Mouse (Mus musculus): ENCODE data around the gene Bend4. TPM values are rescaled to one million over a fixed set of nuclear protein-coding genes. Genes with fewer than 3 reads are reported as not detected.

Bend4 gene
- polyA plus RNA-seq (2016; fragmentation: Nextera tagmentation; extraction: Ambion mirVana), result 7.8 and 8.7 TPM in 2 replicates

DNA sequence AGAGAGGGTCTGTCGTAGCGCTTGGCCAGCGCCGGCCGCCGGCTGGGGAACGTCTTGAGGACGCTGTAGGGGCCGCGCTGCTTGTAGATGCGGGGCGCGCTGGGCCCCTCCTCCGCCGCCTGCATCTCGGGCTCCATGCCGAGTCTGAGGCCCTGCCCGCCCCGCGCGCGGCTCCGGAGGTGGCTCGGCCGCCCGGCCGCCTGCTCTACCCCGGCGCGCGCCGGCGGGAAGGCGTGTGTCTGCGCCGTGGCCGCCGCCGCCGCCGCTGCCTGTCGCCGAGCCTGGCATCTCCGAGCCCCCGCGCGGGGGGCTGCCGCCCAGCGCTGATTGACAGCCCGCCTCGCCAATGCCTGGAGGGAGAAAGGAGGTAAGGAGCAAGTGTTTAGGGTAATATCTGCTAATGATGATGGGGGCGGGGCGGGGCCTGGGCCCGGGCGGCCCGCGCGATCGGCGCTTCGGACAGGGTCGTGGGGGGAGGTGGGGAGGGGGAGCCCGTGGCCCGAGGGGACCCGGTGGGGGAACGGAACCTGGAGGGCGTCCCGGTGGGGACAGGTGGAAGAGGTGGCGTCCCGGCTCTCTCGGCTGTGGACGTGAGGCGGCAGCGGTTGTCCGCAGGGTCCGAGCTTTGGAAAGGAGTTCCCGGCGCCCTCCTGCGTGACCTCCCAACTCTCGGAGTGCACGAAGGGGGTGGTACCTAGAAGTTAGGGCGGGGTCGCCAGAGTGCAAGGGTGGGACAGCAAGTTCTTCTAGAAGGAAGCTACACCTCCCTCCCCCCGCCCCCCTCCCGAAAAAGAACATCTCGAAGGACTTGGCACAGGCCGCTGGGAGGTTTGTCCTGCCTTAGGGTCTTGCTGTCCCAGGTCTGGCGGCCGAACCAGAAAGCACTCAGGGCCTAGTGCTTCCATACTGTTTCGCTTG lies at the start of gene Bend4:
TSS of gene Bend4 (minus strand) at position 868 of the 918 bp plus-strand sequence.
- Histone ChIP-seq H3K4me2 (peak within 1 kb of the TSS; percentile 86), H3K4me1 (peaks cover 28% of the 10 kb centered on the region), H3K9ac (peak within 1 kb of the TSS; percentile 74), H3K27me3 (peaks cover 23% of the 10 kb centered on the region), H3K36me3 (replicated peaks) (no peaks in the 10 kb centered on the region), H3K9me3 (no peaks in the 10 kb centered on the region), H3K27ac (peak within 1 kb of the TSS; percentile 74), H3K4me3 (replicated peaks) (peak within 1 kb of the TSS; percentile 74)
- 1% methylated on average over 69 of the region's 90 CpGs for WGBS
- ATAC-seq (ENCODE audit: low FRiP score), result peak; percentile 83

DNA sequence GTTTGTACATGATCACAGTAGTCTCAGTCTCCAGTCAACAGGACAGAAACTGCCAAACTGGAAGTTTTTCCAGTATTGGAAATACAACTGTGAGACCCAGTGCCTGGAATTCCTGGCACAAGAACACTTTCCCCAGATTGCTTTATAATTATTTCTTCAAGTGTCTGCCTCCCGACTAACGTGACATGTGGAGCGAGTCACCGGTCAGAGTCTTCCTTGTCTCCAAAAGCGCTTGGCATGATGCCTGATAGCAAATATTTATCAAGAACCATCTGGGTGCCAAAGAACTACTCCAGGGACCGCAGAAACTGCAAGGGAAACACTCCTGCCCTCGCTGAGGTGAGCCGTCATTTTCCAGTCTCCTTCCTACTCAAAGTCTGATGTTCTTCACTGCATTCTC lies 45.6 kb upstream of the Bend4 start:
- ATAC-seq (ENCODE audit: low FRiP score), result no peak
- H3K9me3 ChIP-seq, result no peaks in the 10 kb centered on the region
- WGBS, result 77% methylated on average over 8 of the region's 8 CpGs
- no peaks in the 10 kb centered on the region for H3K36me3 ChIP-seq (replicated peaks)
- H3K9ac ChIP-seq, result no peak overlapping the region
- H3K4me2 ChIP-seq, result no peak overlapping the region
- H3K4me3 ChIP-seq (replicated peaks), result no peak overlapping the region
- H3K4me1 ChIP-seq, result no peaks in the 10 kb centered on the region
- H3K27ac ChIP-seq, result no peak overlapping the region
- H3K27me3 ChIP-seq, result no peaks in the 10 kb centered on the region

DNA sequence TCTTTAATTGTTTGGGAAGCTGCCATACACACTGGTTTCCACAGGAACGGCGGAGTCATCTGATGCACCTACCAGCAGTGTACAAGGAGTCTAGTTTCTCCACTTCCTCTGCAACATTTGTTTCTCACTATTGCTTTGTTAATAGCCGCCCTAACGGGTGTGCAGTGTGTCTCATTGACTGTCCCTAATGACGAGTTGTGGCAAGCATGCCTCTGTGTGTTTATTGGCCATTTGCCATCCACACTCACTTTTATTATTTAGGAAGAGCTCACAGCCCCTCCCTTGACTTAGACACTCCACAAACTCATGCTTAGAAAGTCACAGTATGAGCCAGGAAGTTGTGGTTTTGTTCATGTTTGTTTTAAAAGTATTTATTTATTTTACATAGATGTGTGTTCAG lies 45.0 kb upstream of the Bend4 start:
- Histone ChIP-seq H3K4me3 (replicated peaks) (no peak overlapping the region), H3K36me3 (replicated peaks) (no peaks in the 10 kb centered on the region), H3K9ac (no peak overlapping the region), H3K4me1 (no peaks in the 10 kb centered on the region), H3K27me3 (no peaks in the 10 kb centered on the region), H3K27ac (no peak overlapping the region), H3K4me2 (no peak overlapping the region), H3K9me3 (no peaks in the 10 kb centered on the region)
- ATAC-seq (ENCODE audit: low FRiP score), result no peak
- 63% methylated on average over 5 of the region's 5 CpGs for WGBS

DNA sequence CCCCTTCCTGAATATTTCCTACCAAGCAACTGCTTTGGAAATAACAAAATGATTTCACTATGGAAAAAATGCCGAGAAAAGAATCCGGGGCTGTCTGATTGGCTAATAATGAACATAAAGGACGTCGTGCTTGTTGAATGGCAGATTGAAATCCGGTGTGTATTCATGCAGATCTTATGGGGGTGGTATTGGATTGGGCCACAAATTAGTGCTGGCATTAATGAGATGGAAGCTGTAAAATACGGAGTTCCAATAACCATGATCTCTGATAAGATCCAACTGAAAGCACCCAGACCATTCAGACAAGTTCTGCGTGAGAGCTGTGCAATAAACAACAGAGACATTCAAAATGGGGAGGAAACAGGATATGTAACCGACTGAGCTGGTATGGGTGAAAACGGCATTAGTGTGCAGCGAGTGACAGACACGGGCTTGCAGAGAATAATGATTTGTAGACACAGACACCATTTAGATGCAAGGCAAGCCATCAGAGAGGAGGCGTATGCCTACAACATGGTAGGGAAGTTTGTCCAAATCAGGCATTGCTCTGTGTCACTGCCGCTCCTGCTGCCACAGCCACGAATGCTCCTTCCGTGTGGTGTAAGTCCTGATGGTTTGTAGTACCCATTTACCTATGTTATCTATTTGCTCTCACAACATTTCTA lies 38.9 kb upstream of the Bend4 start:
- Histone ChIP-seq H3K27me3 (no peaks in the 10 kb centered on the region), H3K9me3 (no peaks in the 10 kb centered on the region), H3K9ac (no peak overlapping the region), H3K4me3 (replicated peaks) (no peak overlapping the region), H3K27ac (no peak overlapping the region), H3K4me2 (peak overlapping the region; percentile 4; the same call in 1 of the 2 replicates), H3K4me1 (no peaks in the 10 kb centered on the region; the same call in 1 of the 2 replicates), H3K36me3 (replicated peaks) (no peaks in the 10 kb centered on the region)
- peak; percentile 27; the same call in 1 of the 2 replicates for ATAC-seq (ENCODE audit: low FRiP score)
- WGBS, result 60% methylated on average over 15 of the region's 15 CpGs

DNA sequence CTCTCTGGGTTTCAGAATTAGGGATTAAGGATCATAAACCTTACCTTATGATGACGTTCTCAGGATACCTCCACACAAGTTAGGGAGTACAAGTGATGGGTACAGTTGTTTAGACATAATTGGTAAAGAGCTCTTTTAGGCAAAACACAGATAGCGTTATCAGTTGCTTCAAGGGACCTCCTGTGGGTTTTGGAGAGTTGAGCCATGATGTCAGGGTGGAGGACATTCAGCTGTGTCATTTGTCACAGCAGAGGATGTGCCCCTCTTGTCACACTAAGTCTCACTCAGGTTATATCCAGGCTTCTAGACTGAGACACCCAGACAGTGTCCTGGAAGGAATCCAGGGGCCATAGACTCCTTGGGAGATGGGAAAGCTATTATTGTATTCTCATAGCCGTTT lies 36.8 kb upstream of the Bend4 start:
- Histone ChIP-seq H3K9ac (no peak overlapping the region), H3K4me2 (no peak overlapping the region), H3K4me3 (replicated peaks) (no peak overlapping the region), H3K9me3 (no peaks in the 10 kb centered on the region), H3K27me3 (no peaks in the 10 kb centered on the region), H3K36me3 (replicated peaks) (no peaks in the 10 kb centered on the region), H3K4me1 (no peaks in the 10 kb centered on the region; the same call in 1 of the 2 replicates), H3K27ac (no peak overlapping the region)
- no peak for ATAC-seq (ENCODE audit: low FRiP score)
- 88% methylated on average over 3 of the region's 3 CpGs for WGBS

DNA sequence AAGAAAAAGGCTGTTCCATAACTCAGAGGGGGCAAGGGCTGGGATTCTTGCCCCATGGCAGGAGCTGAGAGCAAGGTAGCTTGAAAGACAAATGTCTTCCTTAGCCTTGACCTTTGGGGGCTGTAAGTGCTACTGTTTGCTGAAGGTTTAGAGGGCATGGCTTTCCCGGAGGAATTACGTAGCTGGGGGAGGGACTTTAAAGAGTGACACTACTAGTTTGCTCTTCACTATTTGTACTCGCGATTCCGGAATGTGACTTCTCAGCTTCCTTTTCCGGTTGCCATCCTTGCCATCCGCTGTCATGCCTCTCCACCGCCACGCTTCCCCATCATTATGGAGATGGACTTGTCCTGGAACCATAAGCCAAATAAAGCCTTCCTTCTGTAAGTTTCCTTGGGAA lies 35.5 kb upstream of the Bend4 start:
- no peak overlapping the region for H3K4me3 ChIP-seq (replicated peaks)

DNA sequence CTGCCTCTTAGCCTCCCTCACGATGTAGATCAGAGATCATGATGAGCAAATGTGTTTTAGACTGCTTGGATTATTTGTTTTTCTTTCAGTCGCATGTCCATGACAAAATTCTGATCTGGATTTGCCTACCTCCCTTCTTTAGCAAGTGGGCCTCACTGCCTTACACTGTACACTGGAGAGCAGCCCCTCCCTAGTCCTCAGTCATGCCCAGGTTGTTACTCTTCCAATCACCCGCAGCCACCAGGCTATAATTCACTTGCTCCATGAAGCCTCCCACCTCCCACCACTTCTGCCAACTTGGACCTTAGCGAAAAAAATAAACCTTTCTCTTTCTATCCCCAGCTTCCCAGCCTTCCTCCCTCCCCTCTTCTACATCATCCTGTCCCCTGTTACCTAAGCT lies 34.2 kb upstream of the Bend4 start:
- H3K4me2 ChIP-seq, result no peak overlapping the region
- H3K4me1 ChIP-seq, result no peaks in the 10 kb centered on the region; the same call in 1 of the 2 replicates
- H3K27me3 ChIP-seq, result no peaks in the 10 kb centered on the region
- H3K9me3 ChIP-seq, result no peaks in the 10 kb centered on the region
- no peaks in the 10 kb centered on the region for H3K36me3 ChIP-seq (replicated peaks)
- no peak overlapping the region for H3K9ac ChIP-seq
- H3K4me3 ChIP-seq (replicated peaks), result no peak overlapping the region
- 75% methylated on average over 4 of the region's 4 CpGs for WGBS
- ATAC-seq (ENCODE audit: low FRiP score), result no peak
- H3K27ac ChIP-seq, result no peak overlapping the region

More for the DNA sequence above, 35.5 kb upstream of the Bend4 start:
- H3K4me1 ChIP-seq, result no peaks in the 10 kb centered on the region; the same call in 1 of the 2 replicates
- ATAC-seq (ENCODE audit: low FRiP score), result no peak
- no peaks in the 10 kb centered on the region for H3K9me3 ChIP-seq
- H3K27ac ChIP-seq, result no peak overlapping the region
- H3K9ac ChIP-seq, result no peak overlapping the region
- WGBS, result 94% methylated on average over 9 of the region's 9 CpGs
- H3K4me2 ChIP-seq, result no peak overlapping the region
- no peaks in the 10 kb centered on the region for H3K27me3 ChIP-seq
- H3K36me3 ChIP-seq (replicated peaks), result no peaks in the 10 kb centered on the region

DNA sequence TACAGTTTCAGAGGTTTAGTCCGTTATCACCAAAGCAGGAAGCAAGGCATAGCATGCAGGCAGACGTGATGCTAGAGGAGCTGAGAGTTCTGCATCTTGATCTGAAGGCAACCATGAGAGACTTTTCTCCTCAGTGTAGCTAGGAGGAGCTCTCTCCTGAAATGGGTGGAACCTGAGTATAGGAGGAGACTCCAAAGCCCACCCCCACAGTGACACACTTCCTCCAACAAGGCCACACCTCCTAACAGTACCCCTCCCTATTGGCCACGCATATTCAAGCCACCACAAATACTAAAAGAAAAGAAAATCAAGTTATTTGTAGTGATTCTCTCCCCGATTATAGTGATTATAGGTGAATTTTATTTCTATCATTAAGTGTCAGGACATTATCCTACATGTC lies 28.7 kb upstream of the Bend4 start:
- no peaks in the 10 kb centered on the region for H3K36me3 ChIP-seq (replicated peaks)
- ATAC-seq (ENCODE audit: low FRiP score), result no peak
- H3K9me3 ChIP-seq, result no peaks in the 10 kb centered on the region
- no peak overlapping the region for H3K9ac ChIP-seq
- no peak overlapping the region for H3K4me3 ChIP-seq (replicated peaks)
- H3K27me3 ChIP-seq, result no peaks in the 10 kb centered on the region
- H3K4me1 ChIP-seq, result no peaks in the 10 kb centered on the region
- WGBS, result 81% methylated on average over 4 of the region's 4 CpGs
- H3K27ac ChIP-seq, result no peak overlapping the region
- H3K4me2 ChIP-seq, result no peak overlapping the region

DNA sequence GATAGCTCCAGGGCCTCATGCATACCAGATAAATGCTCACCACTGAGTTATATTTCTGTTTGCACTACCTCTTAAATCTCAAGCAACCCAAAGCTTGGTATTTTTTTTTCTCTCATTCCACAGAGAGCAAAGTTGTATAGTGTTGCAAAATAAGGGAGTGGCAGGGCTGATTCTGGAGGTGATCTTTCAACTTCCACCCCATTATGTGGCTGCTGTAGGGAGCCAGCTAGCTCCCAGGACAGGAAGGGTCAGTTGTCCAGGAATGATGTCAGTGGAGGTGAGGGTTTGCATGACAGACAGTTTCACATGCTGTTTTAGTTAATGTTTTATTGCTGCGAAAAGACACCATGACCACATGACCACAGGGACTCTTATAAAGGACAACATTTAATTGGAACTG lies 26.2 kb upstream of the Bend4 start:
- no peak overlapping the region for H3K27ac ChIP-seq
- no peak overlapping the region for H3K9ac ChIP-seq
- H3K4me1 ChIP-seq, result no peaks in the 10 kb centered on the region
- no peak overlapping the region for H3K4me2 ChIP-seq
- no peaks in the 10 kb centered on the region for H3K27me3 ChIP-seq
- H3K4me3 ChIP-seq (replicated peaks), result no peak overlapping the region
- H3K9me3 ChIP-seq, result no peaks in the 10 kb centered on the region
- ATAC-seq (ENCODE audit: low FRiP score), result no peak
- 92% methylated on average over 1 of the region's 1 CpGs for WGBS
- H3K36me3 ChIP-seq (replicated peaks), result no peaks in the 10 kb centered on the region

DNA sequence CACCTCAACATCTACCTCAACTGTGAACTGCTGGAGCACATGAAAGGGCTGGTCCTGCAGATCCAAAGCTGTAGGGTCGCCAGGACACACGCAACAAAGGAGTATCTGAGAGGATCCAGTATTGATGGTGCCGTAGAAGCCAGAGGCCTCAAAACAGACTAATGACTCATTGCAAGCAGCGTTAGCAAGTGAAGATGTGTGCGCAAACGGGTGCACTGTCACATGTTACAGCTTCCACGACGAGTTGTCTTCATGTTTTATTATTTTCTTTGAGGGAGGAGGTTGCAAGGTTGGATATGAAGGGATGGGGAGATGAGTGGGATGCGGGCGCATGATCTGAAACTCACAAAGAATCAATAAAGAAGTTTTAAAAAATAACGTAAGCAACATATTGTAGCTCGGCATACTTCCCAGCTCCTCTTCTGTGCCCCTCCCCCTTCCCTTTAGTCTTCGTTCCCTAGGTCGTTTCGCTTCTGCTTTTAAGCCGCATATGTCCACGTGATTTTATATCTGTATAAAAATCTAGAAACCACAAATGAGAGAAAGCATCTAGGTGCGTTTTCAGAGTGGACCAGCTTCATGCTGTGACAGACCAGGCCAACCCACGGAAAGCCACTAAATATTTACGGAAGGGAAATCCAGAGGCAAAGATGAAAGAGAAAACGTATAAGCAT lies 22.0 kb upstream of the Bend4 start:
- H3K9me3 ChIP-seq, result no peaks in the 10 kb centered on the region
- 86% methylated on average over 21 of the region's 21 CpGs for WGBS
- ATAC-seq (ENCODE audit: low FRiP score), result no peak

DNA sequence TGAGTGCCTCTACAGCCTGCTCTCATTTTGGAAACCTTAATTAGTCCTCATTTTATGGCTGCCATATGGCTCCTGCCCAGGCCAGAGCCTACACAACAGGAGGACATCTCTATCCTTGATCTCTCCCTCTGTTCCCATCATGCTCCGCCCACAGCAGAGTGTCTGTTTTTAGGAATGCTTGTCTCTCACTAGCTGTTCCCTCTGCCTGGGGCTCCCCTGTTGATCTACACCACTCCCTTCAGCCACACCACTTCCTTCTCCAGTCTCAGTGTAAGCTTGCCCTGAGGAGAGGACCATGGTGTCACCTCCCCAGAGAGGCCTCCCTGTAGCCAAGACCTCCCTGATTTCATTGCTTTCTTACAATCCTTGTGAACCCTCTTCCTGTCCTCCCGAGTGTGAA lies 18.4 kb upstream of the Bend4 start:
- Histone ChIP-seq H3K9me3 (no peaks in the 10 kb centered on the region), H3K27ac (no peak overlapping the region), H3K36me3 (replicated peaks) (no peaks in the 10 kb centered on the region), H3K27me3 (no peaks in the 10 kb centered on the region), H3K9ac (no peak overlapping the region), H3K4me3 (replicated peaks) (no peak overlapping the region), H3K4me2 (no peak overlapping the region), H3K4me1 (peaks cover 11% of the 10 kb centered on the region)
- ATAC-seq (ENCODE audit: low FRiP score), result no peak
- whole genome bisulfite sequencing, result 75% methylated on average over 2 of the region's 2 CpGs

More for the DNA sequence above, 22.0 kb upstream of the Bend4 start:
- H3K4me3 ChIP-seq (replicated peaks), result no peak overlapping the region
- H3K27ac ChIP-seq, result no peak overlapping the region
- H3K4me2 ChIP-seq, result no peak overlapping the region
- H3K9ac ChIP-seq, result no peak overlapping the region
- H3K4me1 ChIP-seq, result no peaks in the 10 kb centered on the region
- H3K36me3 ChIP-seq (replicated peaks), result no peaks in the 10 kb centered on the region
- no peaks in the 10 kb centered on the region for H3K27me3 ChIP-seq
